Mouse (Mus musculus): ENCODE measurements around the gene Tomm40.

GRCm38 (mm10) chr7:19741329-19742031 lies 26.2 kb upstream of the Tomm40 start:
- no peak for TF ChIP-seq CTCF (IDR thresholded peaks at IDR 0.05; ENCODE audit: low read depth)
- TF ChIP-seq EP300 (IDR thresholded peaks at IDR 0.05; ENCODE audit: low read depth) = no peak
